Mouse (Mus musculus) NIH3T3 (cell line): Measurements from ENCODE around the gene Cyp3a57.
"Not testable (repeated sequence)": the region's sequence is repeated elsewhere in the genome, so short reads cannot be mapped to it uniquely, and the experiment has no call there.

Experiments
- DNase-seq: peaks from one replicate; pipeline ENCODE4 v3.0.0-alpha.2; 2012; ENCODE audit warnings: low read depth

The Cyp3a57 gene

GRCm38 (mm10) chr5:145344941-145345340, at the start of gene Cyp3a57:
Cyp3a57 (plus strand) TSS chr5:145345279.
- no peak for DNase-seq

GRCm38 (mm10) chr5:145300469-145300868, 44.6 kb upstream of the Cyp3a57 start:
- DNase-seq: no peak

- DNase-seq: not testable (repeated sequence)
Measured at GRCm38 (mm10) chr5:145301796-145302195, 43.3 kb upstream of the Cyp3a57 start.

- DNase-seq: no peak
Measured at GRCm38 (mm10) chr5:145302424-145302823, 42.7 kb upstream of the Cyp3a57 start.

- not testable (repeated sequence) for DNase-seq
Measured at GRCm38 (mm10) chr5:145306953-145307352, 38.1 kb upstream of the Cyp3a57 start.

- not testable (repeated sequence) for DNase-seq
Measured at GRCm38 (mm10) chr5:145307811-145308210, 37.3 kb upstream of the Cyp3a57 start.

- DNase-seq: no peak
Measured at GRCm38 (mm10) chr5:145313845-145314244, 31.2 kb upstream of the Cyp3a57 start.

GRCm38 (mm10) chr5:145317141-145317540, 27.9 kb upstream of the Cyp3a57 start:
- no peak for DNase-seq

- not testable (repeated sequence) for DNase-seq
Measured at GRCm38 (mm10) chr5:145338756-145339155, 6.3 kb upstream of the Cyp3a57 start.

- DNase-seq: no peak
Measured at GRCm38 (mm10) chr5:145349697-145350096, 4.6 kb downstream of the Cyp3a57 start.

GRCm38 (mm10) chr5:145353081-145353480, 8.0 kb downstream of the Cyp3a57 start:
- DNase-seq: peak; percentile 57

- peak; percentile 30 for DNase-seq
Measured at GRCm38 (mm10) chr5:145415416-145415815, 70.3 kb downstream of the Cyp3a57 start.

GRCm38 (mm10) chr5:145422287-145422686, 77.2 kb downstream of the Cyp3a57 start:
- DNase-seq: no peak

GRCm38 (mm10) chr5:145431004-145431403, 85.9 kb downstream of the Cyp3a57 start:
- DNase-seq: no peak

- DNase-seq: no peak
Measured at GRCm38 (mm10) chr5:145433688-145434087, 88.6 kb downstream of the Cyp3a57 start.
